Mouse (Mus musculus) kidney, postnatal 0 days (tissue): ENCODE measurements at regions not wholly inside any gene's neighbourhood (a gene's known extent, or its start where the extent isn't known, plus 50 kb on each side); places are given as distances from the start of the nearest gene placed in this dataset.

Experiments used
- ATAC-seq: fragments of 200-750 bp; cut with Nextera tagmentation; replicated peaks from 2 replicates; pipeline ENCODE4 v1.8.0; 2017; ENCODE audit warnings: low read depth, moderate number of reproducible peaks, moderate TSS enrichment, moderate library complexity; ENCODE audit not compliant: low FRiP score
- DNase-seq: peaks from one replicate; pipeline ENCODE4 v3.0.0-alpha.2; 2016; ENCODE audit warnings: low spot score
- H3K27ac ChIP-seq: fragments of 300-500 bp; sonication (generic); 2 replicates; pipeline ENCODE4 v1.5.1; 2014; ENCODE audit warnings: mild to moderate bottlenecking
- H3K27me3 ChIP-seq: fragments of 300-500 bp; sonication (generic); 2 replicates; pipeline ENCODE4 v1.6.1; 2014; ENCODE audit warnings: low read length, mixed read lengths; ENCODE audit not compliant: insufficient read depth
- H3K36me3 ChIP-seq: fragments of 300-500 bp; sonication (generic); 2 replicates; pipeline ENCODE4 v1.6.1; 2014; ENCODE audit warnings: low read length, mixed read lengths; ENCODE audit not compliant: insufficient read depth
- H3K4me1 ChIP-seq: fragments of 300-500 bp; sonication (generic); replicated peaks from 2 replicates; pipeline ENCODE4 v1.6.1; 2014; ENCODE audit warnings: antibody characterized with exemption, low read length, mixed read lengths; ENCODE audit not compliant: insufficient read depth
- H3K4me2 ChIP-seq: fragments of 300-500 bp; sonication (generic); 2 replicates; pipeline ENCODE4 v1.6.1; 2014; ENCODE audit warnings: mild to moderate bottlenecking, low read length, moderate library complexity, mixed read lengths
- H3K4me3 ChIP-seq: fragments of 300-500 bp; sonication (generic); replicated peaks from 2 replicates; pipeline ENCODE4 v1.5.1; 2014; ENCODE audit warnings: low read depth, low read length
- H3K9ac ChIP-seq: fragments of 300-500 bp; sonication (generic); 2 replicates; pipeline ENCODE4 v1.6.1; 2014; ENCODE audit warnings: low read depth, low read length
- H3K9me3 ChIP-seq: fragments of 300-500 bp; sonication (generic); replicated peaks from 2 replicates; pipeline ENCODE4 v1.6.1; 2016; ENCODE audit warnings: low read length, inconsistent platforms, mixed read lengths
- CTCF ChIP-seq: IDR thresholded peaks from 2 replicates; pipeline ENCODE4 v1.5.1; 2016; ENCODE audit warnings: antibody characterized with exemption, low read depth, mild to moderate bottlenecking, moderate library complexity
- WGBS: fragments of 180-500 bp; shearing (Covaris S2); extraction: QIAGEN DNeasy Blood & Tissue Kit; methylation state at CpG from one replicate; pipeline ENCODE4 v1.1.7; 2014; 5-methylcytosine and 5-hydroxymethylcytosine counted together

DNA sequence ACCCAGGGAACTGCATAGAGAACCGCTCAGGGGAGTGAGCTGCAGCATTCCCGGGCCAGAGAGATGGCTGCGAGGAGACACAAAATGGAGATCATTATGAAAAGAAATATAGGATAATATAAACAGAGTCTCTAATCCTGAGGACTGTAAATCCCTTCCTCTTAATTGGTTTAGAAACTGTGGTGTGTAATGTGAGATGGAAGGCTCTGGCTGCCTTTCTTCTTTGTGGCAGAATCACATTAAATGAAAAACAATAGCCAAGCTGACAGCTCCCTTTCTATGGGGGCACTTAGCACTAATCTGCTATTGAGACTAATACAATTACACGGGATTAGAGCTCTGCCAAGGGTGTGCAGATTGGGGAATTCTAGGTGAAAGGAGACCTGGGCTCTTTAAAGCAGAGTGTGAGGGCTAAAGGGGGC, 288.0 kb downstream of the Icos start:
- no peak for TF ChIP-seq CTCF
- WGBS, result 20% methylated on average over 4 of the region's 4 CpGs
- Histone ChIP-seq H3K27me3 (no peaks in the 10 kb centered on the region), H3K9me3 (no peaks in the 10 kb centered on the region), H3K9ac (no peak overlapping the region), H3K4me3 (no peak overlapping the region), H3K4me1 (no peaks in the 10 kb centered on the region), H3K27ac (no peak overlapping the region), H3K36me3 (no peaks in the 10 kb centered on the region), H3K4me2 (no peak overlapping the region)
- DNase-seq (peak; percentile 34), ATAC-seq (no peak)

- Histone ChIP-seq H3K27me3 (no peaks in the 10 kb centered on the region), H3K4me2 (no peak overlapping the region), H3K9ac (no peak overlapping the region), H3K9me3 (no peaks in the 10 kb centered on the region), H3K4me3 (no peak overlapping the region), H3K4me1 (no peaks in the 10 kb centered on the region), H3K27ac (no peak overlapping the region), H3K36me3 (no peaks in the 10 kb centered on the region)
- no peak for ATAC-seq
- WGBS, result 81% methylated on average over 4 of the region's 4 CpGs
- no peak for DNase-seq
- no peak for TF ChIP-seq CTCF
Observed at GRCm38 (mm10) chr1:61273843-61274242, 296.1 kb downstream of the Icos start.

- DNase-seq, result no peak
- Histone ChIP-seq H3K4me1 (no peaks in the 10 kb centered on the region), H3K9me3 (no peaks in the 10 kb centered on the region), H3K9ac (no peak overlapping the region), H3K4me3 (no peak overlapping the region), H3K27ac (no peak overlapping the region), H3K36me3 (no peaks in the 10 kb centered on the region), H3K27me3 (no peaks in the 10 kb centered on the region), H3K4me2 (no peak overlapping the region)
- ATAC-seq, result no peak
- 88% methylated on average over 1 of the region's 1 CpGs for WGBS
- no peak for TF ChIP-seq CTCF
Observed at GRCm38 (mm10) chr1:61274244-61274643, 296.5 kb downstream of the Icos start.

DNA sequence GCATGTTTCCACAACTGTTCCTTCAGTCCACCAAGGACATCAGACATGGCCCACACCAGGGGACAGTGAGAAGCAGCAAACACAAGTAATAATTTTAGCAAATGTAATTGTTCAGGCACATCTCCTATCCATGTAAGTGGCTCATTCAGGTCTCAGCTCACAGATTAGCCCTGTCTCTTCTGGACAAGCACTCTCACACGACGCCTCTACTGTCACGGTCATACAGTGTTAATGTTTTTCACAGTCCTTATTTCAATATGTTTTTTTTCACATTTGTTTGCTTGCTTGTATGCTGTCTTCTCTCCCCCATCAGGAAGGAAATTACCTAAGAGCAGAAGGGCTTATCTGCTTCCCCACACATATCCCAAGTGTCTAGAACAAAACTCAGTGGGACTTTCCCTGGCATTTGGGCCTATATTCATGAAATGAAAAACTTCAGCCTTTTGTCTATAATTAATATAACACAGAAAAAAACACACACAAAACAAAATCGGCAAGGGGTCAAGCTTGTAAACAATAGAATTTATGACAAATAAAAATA, 299.5 kb downstream of the Icos start:
- TF ChIP-seq CTCF, result no peak
- H3K4me2 ChIP-seq, result no peak overlapping the region
- H3K4me1 ChIP-seq, result no peaks in the 10 kb centered on the region
- no peak for DNase-seq
- no peak overlapping the region for H3K27ac ChIP-seq
- H3K4me3 ChIP-seq, result no peak overlapping the region
- no peak overlapping the region for H3K9ac ChIP-seq
- ATAC-seq, result no peak
- no peaks in the 10 kb centered on the region for H3K27me3 ChIP-seq
- H3K36me3 ChIP-seq, result no peaks in the 10 kb centered on the region
- H3K9me3 ChIP-seq, result no peaks in the 10 kb centered on the region
- 78% methylated on average over 4 of the region's 4 CpGs for whole genome bisulfite sequencing

- no peak for ATAC-seq
- no peak for TF ChIP-seq CTCF
- no peak overlapping the region for H3K27ac ChIP-seq
- no peaks in the 10 kb centered on the region for H3K36me3 ChIP-seq
- H3K4me3 ChIP-seq, result no peak overlapping the region
- H3K27me3 ChIP-seq, result no peaks in the 10 kb centered on the region
- no peaks in the 10 kb centered on the region for H3K9me3 ChIP-seq
- no peak overlapping the region for H3K9ac ChIP-seq
- WGBS, result 81% methylated on average over 3 of the region's 3 CpGs
- no peaks in the 10 kb centered on the region for H3K4me1 ChIP-seq
- H3K4me2 ChIP-seq, result no peak overlapping the region
- no peak for DNase-seq
Observed at GRCm38 (mm10) chr1:61288185-61288584, 310.5 kb downstream of the Icos start.

DNA sequence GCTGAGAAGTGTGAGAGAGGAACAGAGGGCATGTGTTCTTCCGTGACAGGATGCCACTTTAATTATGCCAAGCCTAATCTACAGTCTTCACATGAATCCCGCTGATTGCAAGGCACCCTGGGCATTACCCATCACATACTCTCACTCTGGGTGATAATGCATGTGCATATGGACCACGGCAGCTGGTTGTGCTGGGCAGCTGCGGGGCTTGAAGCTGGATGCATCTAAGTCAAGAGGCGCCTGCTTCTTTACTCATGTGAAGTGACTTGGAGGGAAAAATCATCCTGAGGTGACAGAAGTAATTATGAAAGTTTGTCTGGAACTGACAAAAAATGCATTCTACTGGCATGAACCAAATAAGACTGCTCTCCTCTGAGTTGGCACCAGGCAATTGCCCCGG, 311.2 kb downstream of the Icos start:
- TF ChIP-seq CTCF, result no peak
- ATAC-seq, result no peak
- 92% methylated on average over 6 of the region's 6 CpGs for WGBS

GRCm38 (mm10) chr1:61289552-61289951, 311.8 kb downstream of the Icos start:
- H3K4me1 ChIP-seq, result no peaks in the 10 kb centered on the region
- H3K9me3 ChIP-seq, result no peaks in the 10 kb centered on the region
- no peaks in the 10 kb centered on the region for H3K36me3 ChIP-seq
- H3K27ac ChIP-seq, result no peak overlapping the region
- H3K4me3 ChIP-seq, result no peak overlapping the region
- WGBS, result 35% methylated on average over 4 of the region's 4 CpGs
- H3K4me2 ChIP-seq, result no peak overlapping the region
- ATAC-seq, result no peak
- no peak for TF ChIP-seq CTCF
- no peak for DNase-seq
- H3K27me3 ChIP-seq, result no peaks in the 10 kb centered on the region
- H3K9ac ChIP-seq, result no peak overlapping the region

More for the DNA sequence above, 311.2 kb downstream of the Icos start:
- Histone ChIP-seq H3K36me3 (no peaks in the 10 kb centered on the region), H3K9me3 (no peaks in the 10 kb centered on the region), H3K4me2 (no peak overlapping the region), H3K4me1 (no peaks in the 10 kb centered on the region), H3K27me3 (no peaks in the 10 kb centered on the region), H3K9ac (no peak overlapping the region), H3K4me3 (no peak overlapping the region), H3K27ac (no peak overlapping the region)
- no peak for DNase-seq
